Mouse (Mus musculus) intestine, embryonic 16.5 days (tissue): Measurements from ENCODE around the gene Nfat5. TPM values are rescaled to one million over a fixed set of nuclear protein-coding genes. Genes with fewer than 3 reads are reported as not detected.

Source experiments
- ATAC-seq: fragments of 200-750 bp; cut with Nextera tagmentation; 2 replicates; pipeline ENCODE4 v1.8.0; 2017; ENCODE audit warnings: moderate TSS enrichment, moderate library complexity
- H3K27ac ChIP-seq: fragments of 300-500 bp; sonication (generic); 2 replicates; pipeline ENCODE4 v1.5.1; 2014; ENCODE audit warnings: mild to moderate bottlenecking, low read length
- H3K27me3 ChIP-seq: fragments of 300-500 bp; sonication (generic); replicated peaks from 2 replicates; pipeline ENCODE4 v1.6.1; 2014; ENCODE audit warnings: low read length, control low read depth, mixed read lengths; ENCODE audit not compliant: control insufficient read depth, insufficient read depth
- H3K36me3 ChIP-seq: fragments of 300-500 bp; sonication (generic); 2 replicates; pipeline ENCODE4 v1.6.1; 2014; ENCODE audit warnings: low read length, control low read depth; ENCODE audit not compliant: control insufficient read depth, insufficient read depth
- H3K4me1 ChIP-seq: fragments of 300-500 bp; sonication (generic); 2 replicates; pipeline ENCODE4 v1.6.1; 2014; ENCODE audit warnings: low read length, control low read depth, mixed read lengths; ENCODE audit not compliant: control insufficient read depth, insufficient read depth
- H3K4me2 ChIP-seq: fragments of 300-500 bp; sonication (generic); 2 replicates; pipeline ENCODE4 v1.6.1; 2014; ENCODE audit warnings: low read depth, low read length, control low read depth
- H3K4me3 ChIP-seq: fragments of 300-500 bp; sonication (generic); 2 replicates; pipeline ENCODE4 v1.5.1; 2014; ENCODE audit warnings: mild to moderate bottlenecking, low read length
- H3K9ac ChIP-seq: fragments of 300-500 bp; sonication (generic); 2 replicates; pipeline ENCODE4 v1.6.1; 2014; ENCODE audit warnings: low read depth, low read length
- H3K9me3 ChIP-seq: fragments of 300-500 bp; sonication (generic); 2 replicates; pipeline ENCODE4 v1.6.1; 2016; ENCODE audit warnings: low read length, control low read depth; ENCODE audit not compliant: control insufficient read depth
- WGBS: fragments of 180-500 bp; shearing (Covaris S2); extraction: QIAGEN DNeasy Blood & Tissue Kit; methylation state at CpG from one replicate; pipeline ENCODE4 v1.1.7; 2014; 5-methylcytosine and 5-hydroxymethylcytosine counted together
- polyA plus RNA-seq: library from polyadenylated mRNA; unstranded; fragments of >200 nt; fragmentation: Nextera tagmentation; extraction: Ambion mirVana; gene quantifications from 2 replicates; pipeline ENCODE4 v1.2.1, GENCODE M21; 2015

Nfat5 gene
- polyA plus RNA-seq, 1 experiment from 2014 or later: 5.9 TPM

DNA sequence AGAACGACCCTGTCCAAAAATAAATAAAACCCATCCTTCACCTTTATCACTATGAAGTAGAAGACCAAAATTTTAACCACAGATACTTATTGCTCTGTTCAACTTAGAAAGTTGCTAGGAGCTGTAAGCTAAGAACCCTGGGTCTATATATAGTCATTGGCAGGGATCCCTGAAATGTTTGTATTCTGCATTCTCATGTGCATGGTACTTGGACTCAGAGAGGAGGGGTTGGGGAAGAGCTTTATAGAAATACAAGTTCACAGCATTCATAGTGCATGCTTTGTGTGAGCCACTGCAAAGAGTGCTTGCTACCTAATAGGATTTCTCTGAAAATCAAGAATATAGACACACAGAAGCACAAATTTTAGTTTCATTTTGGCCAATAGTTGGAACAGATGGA lies 43.2 kb downstream of the Nfat5 start:
- Histone ChIP-seq H3K27me3 (no peaks in the 10 kb centered on the region), H3K4me1 (0 out of 2 replicates have a peak, but pooled peaks cover 3% of the 10 kb centered on the region), H3K9me3 (no peaks in the 10 kb centered on the region), H3K9ac (no peak overlapping the region), H3K4me3 (no peak overlapping the region), H3K4me2 (no peak overlapping the region), H3K27ac (no peak overlapping the region), H3K36me3 (peaks cover 3% of the 10 kb centered on the region; the same call in 1 of the 2 replicates)
- WGBS: 84% methylated on average over 1 of the region's 1 CpGs
- no peak for ATAC-seq

DNA sequence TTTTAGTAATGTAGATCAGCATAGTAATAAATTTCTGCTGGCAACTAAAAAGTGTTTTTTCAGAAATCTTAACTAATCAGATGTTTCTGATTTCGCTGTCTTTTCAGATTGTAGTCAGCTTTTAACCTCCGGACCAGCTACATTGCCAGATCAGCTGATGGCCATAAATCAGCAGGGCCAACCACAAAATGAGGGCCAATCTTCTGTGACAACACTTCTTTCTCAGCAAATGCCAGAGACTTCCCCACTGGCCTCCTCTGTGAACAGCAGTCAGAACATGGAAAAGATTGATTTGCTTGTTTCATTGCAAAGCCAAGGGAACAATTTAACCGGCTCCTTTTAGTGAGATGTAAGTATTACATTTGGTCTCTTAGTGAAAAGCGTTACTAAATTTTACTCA lies 77.0 kb downstream of the Nfat5 start:
- no peak for ATAC-seq
- Histone ChIP-seq H3K36me3 (peaks cover 11% of the 10 kb centered on the region; the same call in 1 of the 2 replicates), H3K4me2 (no peak overlapping the region), H3K4me3 (no peak overlapping the region), H3K4me1 (no peaks in the 10 kb centered on the region), H3K9me3 (no peaks in the 10 kb centered on the region), H3K27ac (no peak overlapping the region), H3K9ac (no peak overlapping the region), H3K27me3 (no peaks in the 10 kb centered on the region)
- WGBS: 77% methylated on average over 4 of the region's 4 CpGs

DNA sequence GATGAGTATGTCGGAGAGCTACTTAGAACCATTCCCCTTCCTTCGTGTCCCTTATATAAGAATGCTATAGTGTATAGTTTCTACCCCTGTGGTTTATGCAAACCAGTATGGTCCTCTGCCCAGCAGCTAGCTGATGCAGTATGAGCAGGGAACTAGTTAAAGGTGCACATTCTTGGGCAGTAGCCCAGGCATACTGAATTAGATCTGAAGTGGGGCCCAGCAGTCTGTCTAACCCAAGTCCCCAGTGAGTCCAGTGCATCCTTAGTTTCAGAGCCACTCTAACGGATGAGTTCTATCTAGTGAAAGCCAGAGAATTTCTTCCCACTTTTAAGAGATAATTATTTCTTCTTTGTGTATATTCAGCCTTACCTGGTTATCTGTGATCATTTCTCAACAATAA lies 84.1 kb downstream of the Nfat5 start:
- Histone ChIP-seq H3K36me3 (0 out of 2 replicates have a peak, but pooled peaks cover 3% of the 10 kb centered on the region), H3K4me1 (no peaks in the 10 kb centered on the region), H3K4me3 (no peak overlapping the region), H3K27me3 (no peaks in the 10 kb centered on the region), H3K9ac (no peak overlapping the region), H3K27ac (no peak overlapping the region), H3K4me2 (no peak overlapping the region), H3K9me3 (no peaks in the 10 kb centered on the region)
- no peak for ATAC-seq
- 91% methylated on average over 3 of the region's 3 CpGs for WGBS

DNA sequence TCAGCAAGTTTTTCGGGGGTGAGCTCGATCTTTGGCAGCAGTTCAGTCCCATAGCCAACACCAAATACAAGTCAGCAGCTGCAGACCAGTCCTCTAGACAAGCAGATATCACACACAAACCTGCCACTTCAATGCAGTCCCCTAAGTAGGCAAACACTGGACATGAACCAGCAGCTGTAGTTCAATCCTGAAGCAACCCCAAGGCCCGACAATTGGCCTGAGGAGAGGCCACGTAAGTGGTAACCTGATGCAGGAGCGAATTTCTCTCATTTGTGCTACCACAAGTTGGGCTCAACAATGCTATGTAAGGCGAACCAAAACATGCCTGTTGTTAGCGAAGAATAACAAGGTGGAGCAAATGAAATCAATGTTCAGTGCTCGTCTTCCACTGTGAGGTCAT lies 87.5 kb downstream of the Nfat5 start:
- Histone ChIP-seq H3K9me3 (no peaks in the 10 kb centered on the region), H3K27me3 (no peaks in the 10 kb centered on the region), H3K27ac (no peak overlapping the region), H3K4me3 (no peak overlapping the region), H3K36me3 (0 out of 2 replicates have a peak, but pooled peaks cover 3% of the 10 kb centered on the region), H3K4me2 (no peak overlapping the region), H3K9ac (no peak overlapping the region), H3K4me1 (peaks cover 2% of the 10 kb centered on the region; the same call in 1 of the 2 replicates)
- no peak for ATAC-seq
- WGBS: 93% methylated on average over 8 of the region's 8 CpGs

- 0 out of 2 replicates have a peak, but pooled peaks cover 3% of the 10 kb centered on the region for H3K36me3 ChIP-seq
- no peak for ATAC-seq
- peaks cover 2% of the 10 kb centered on the region; the same call in 1 of the 2 replicates for H3K4me1 ChIP-seq
- WGBS: 92% methylated on average over 4 of the region's 4 CpGs
- H3K27ac ChIP-seq: no peak overlapping the region
- no peak overlapping the region for H3K9ac ChIP-seq
- no peak overlapping the region for H3K4me2 ChIP-seq
- H3K9me3 ChIP-seq: no peaks in the 10 kb centered on the region
- no peak overlapping the region for H3K4me3 ChIP-seq
- no peaks in the 10 kb centered on the region for H3K27me3 ChIP-seq
Observed at GRCm38 (mm10) chr8:107381666-107382065, 88.4 kb downstream of the Nfat5 start.

- H3K27me3 ChIP-seq: no peaks in the 10 kb centered on the region
- H3K9me3 ChIP-seq: no peaks in the 10 kb centered on the region
- ATAC-seq: no peak; the same call in 1 of the 2 replicates
- H3K36me3 ChIP-seq: 0 out of 2 replicates have a peak, but pooled peaks cover 3% of the 10 kb centered on the region
- H3K9ac ChIP-seq: no peak overlapping the region
- WGBS: 61% methylated on average over 4 of the region's 4 CpGs
- no peak overlapping the region for H3K4me2 ChIP-seq
- no peak overlapping the region for H3K4me3 ChIP-seq
- peaks cover 2% of the 10 kb centered on the region; the same call in 1 of the 2 replicates for H3K4me1 ChIP-seq
- no peak overlapping the region for H3K27ac ChIP-seq
Observed at GRCm38 (mm10) chr8:107382898-107383297, 89.6 kb downstream of the Nfat5 start.

DNA sequence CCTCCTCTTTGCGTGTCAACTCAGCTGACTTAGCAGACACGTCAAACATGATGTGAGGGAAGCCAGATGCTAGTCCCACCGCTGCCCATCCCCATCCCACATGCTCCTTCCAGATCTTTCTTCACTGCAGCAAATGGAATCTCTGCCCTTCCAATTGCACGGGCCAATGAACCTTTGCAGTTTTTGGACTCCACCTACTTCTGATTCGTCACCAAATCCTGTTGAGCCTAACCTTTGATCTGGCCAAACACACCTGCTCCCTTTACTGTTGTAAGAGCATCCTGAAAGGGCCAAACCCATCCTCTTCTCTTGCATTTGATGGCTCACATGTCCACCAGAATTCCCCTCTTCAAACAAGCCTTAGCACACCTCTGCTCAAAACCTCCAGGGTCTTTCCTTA lies 91.4 kb downstream of the Nfat5 start:
- Histone ChIP-seq H3K36me3 (no peaks in the 10 kb centered on the region), H3K9ac (no peak overlapping the region), H3K9me3 (no peaks in the 10 kb centered on the region), H3K4me1 (peaks cover 2% of the 10 kb centered on the region; the same call in 1 of the 2 replicates), H3K4me3 (no peak overlapping the region), H3K4me2 (no peak overlapping the region), H3K27ac (no peak overlapping the region), H3K27me3 (no peaks in the 10 kb centered on the region)
- ATAC-seq: no peak
- 45% methylated on average over 5 of the region's 5 CpGs for WGBS

DNA sequence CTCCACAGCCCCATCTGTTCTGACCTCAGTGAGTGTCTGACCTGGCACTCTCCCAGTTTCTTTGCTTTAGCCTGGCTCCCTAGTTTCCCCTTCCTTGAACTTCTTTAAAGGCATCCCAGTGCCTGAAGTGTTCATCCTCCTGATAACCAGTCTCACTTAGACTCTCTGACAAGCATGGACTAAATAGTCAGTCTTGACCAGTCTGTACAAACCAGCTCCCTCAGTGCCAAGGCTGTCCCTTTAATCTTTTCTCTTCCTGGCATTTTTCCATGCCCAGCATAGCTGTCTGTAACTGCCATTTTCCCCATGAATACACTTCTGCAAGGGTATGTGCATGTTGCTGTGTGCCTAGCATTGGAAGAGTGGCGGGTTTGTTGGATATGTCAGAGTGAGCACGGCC lies 91.8 kb downstream of the Nfat5 start:
- H3K9me3 ChIP-seq: no peaks in the 10 kb centered on the region
- peaks cover 2% of the 10 kb centered on the region; the same call in 1 of the 2 replicates for H3K4me1 ChIP-seq
- no peak overlapping the region for H3K4me2 ChIP-seq
- 73% methylated on average over 2 of the region's 2 CpGs for WGBS
- H3K36me3 ChIP-seq: no peaks in the 10 kb centered on the region
- H3K27ac ChIP-seq: no peak overlapping the region
- H3K4me3 ChIP-seq: no peak overlapping the region
- ATAC-seq: no peak
- no peaks in the 10 kb centered on the region for H3K27me3 ChIP-seq
- H3K9ac ChIP-seq: no peak overlapping the region

DNA sequence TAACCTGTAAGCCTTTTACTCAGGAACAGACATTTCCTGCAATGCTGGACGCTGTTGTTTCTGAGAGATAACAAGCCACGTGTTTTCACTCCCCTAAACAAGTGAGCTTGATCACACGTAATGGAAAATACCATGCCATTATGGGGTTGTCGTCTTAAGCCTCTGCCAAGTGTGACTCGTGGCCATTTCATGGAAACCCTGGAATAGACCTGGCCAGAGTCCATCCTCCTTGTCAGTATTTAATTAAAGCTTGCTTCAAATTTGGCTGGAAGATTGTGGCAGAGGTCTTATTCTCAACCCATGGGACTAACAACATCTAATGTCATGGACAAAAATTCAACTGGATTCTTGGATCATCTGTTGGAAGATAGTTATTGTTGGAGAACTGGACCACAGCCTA lies 92.9 kb downstream of the Nfat5 start:
- H3K27ac ChIP-seq: no peak overlapping the region
- peaks cover 6% of the 10 kb centered on the region; the same call in 1 of the 2 replicates for H3K4me1 ChIP-seq
- no peaks in the 10 kb centered on the region for H3K9me3 ChIP-seq
- no peak overlapping the region for H3K9ac ChIP-seq
- no peaks in the 10 kb centered on the region for H3K27me3 ChIP-seq
- no peak for ATAC-seq
- H3K4me3 ChIP-seq: no peak overlapping the region
- no peak overlapping the region for H3K4me2 ChIP-seq
- H3K36me3 ChIP-seq: no peaks in the 10 kb centered on the region
- 53% methylated on average over 5 of the region's 5 CpGs for WGBS

DNA sequence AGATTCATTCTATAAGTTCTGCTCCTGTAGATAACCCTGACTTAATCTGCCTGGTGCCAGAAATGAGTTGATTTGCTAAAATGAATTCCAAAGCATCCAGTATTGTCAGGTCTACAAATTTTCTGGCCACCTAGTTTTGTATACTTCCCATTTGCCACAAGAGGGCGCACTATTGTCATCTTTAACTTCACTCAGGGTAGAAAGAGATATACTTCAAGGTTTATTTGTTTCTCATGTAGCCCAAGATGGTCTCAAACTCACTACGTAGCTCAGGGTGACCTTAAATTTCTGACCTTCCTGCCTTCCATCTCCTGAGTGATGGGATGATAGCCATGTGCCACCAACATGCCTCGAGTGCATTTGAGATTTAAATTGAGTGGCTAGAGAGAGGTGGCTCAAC lies 93.4 kb downstream of the Nfat5 start:
- peaks cover 6% of the 10 kb centered on the region; the same call in 1 of the 2 replicates for H3K4me1 ChIP-seq
- H3K4me3 ChIP-seq: no peak overlapping the region
- H3K9me3 ChIP-seq: no peaks in the 10 kb centered on the region
- H3K27me3 ChIP-seq: no peaks in the 10 kb centered on the region
- no peak for ATAC-seq
- no peak overlapping the region for H3K27ac ChIP-seq
- WGBS: 28% methylated on average over 3 of the region's 3 CpGs
- no peaks in the 10 kb centered on the region for H3K36me3 ChIP-seq
- no peak overlapping the region for H3K9ac ChIP-seq
- H3K4me2 ChIP-seq: no peak overlapping the region
